Mouse (Mus musculus) urinary bladder, postnatal 4 days (tissue): Measurements from ENCODE around the gene Crybg1.
"Not testable (repeated sequence)": the region's sequence is repeated elsewhere in the genome, so short reads cannot be mapped to it uniquely, and the experiment has no call there.

Source experiments
- DNase-seq, 2 experiments: peaks; one replicate each; pipeline ENCODE4 v3.0.0; 2021 to 2022; ENCODE audit warnings: low spot score in 2 of 2

The Crybg1 gene

GRCm38 (mm10) chr10:44005677-44006641 lies 142.7 kb downstream of the Crybg1 start:
- DNase-seq, result peak in 1 of 2 experiments; percentile 36

- peak in 1 of 2 experiments; percentile 27 for DNase-seq
Measured at GRCm38 (mm10) chr10:44004221-44004751, 144.4 kb downstream of the Crybg1 start.

GRCm38 (mm10) chr10:44003551-44004151 lies 145.0 kb downstream of the Crybg1 start:
- peak; percentile 38 to 63 for DNase-seq

GRCm38 (mm10) chr10:44002995-44003524 lies 145.6 kb downstream of the Crybg1 start:
- DNase-seq, result no peak

- DNase-seq, result no peak
Measured at GRCm38 (mm10) chr10:44002004-44002940, 146.4 kb downstream of the Crybg1 start.

GRCm38 (mm10) chr10:44000156-44000865 lies 148.3 kb downstream of the Crybg1 start:
- DNase-seq, result no peak

- DNase-seq, result no peak
Measured at GRCm38 (mm10) chr10:43998503-43999082, 150.1 kb downstream of the Crybg1 start.

GRCm38 (mm10) chr10:43998023-43998422 lies 150.6 kb downstream of the Crybg1 start:
- no peak for DNase-seq

GRCm38 (mm10) chr10:43997276-43997675 lies 151.4 kb downstream of the Crybg1 start:
- no peak for DNase-seq

- DNase-seq, result no peak
Measured at GRCm38 (mm10) chr10:43995858-43996650, 152.6 kb downstream of the Crybg1 start.

GRCm38 (mm10) chr10:43993198-43993597 lies 155.5 kb downstream of the Crybg1 start:
- no peak for DNase-seq

GRCm38 (mm10) chr10:43992506-43992905 lies 156.1 kb downstream of the Crybg1 start:
- no peak for DNase-seq

GRCm38 (mm10) chr10:43991268-43991667 lies 157.4 kb downstream of the Crybg1 start:
- no peak for DNase-seq

GRCm38 (mm10) chr10:43983866-43984265 lies 164.8 kb downstream of the Crybg1 start:
- no peak for DNase-seq

- DNase-seq, result no peak
Measured at GRCm38 (mm10) chr10:43983241-43983640, 165.4 kb downstream of the Crybg1 start.

- DNase-seq, result no peak
Measured at GRCm38 (mm10) chr10:43982470-43982869, 166.2 kb downstream of the Crybg1 start.

- not testable (repeated sequence) for DNase-seq
Measured at GRCm38 (mm10) chr10:43980742-43981141, 167.9 kb downstream of the Crybg1 start.

GRCm38 (mm10) chr10:43980080-43980479 lies 168.6 kb downstream of the Crybg1 start:
- DNase-seq, result no peak

GRCm38 (mm10) chr10:43977353-43977752 lies 171.3 kb downstream of the Crybg1 start:
- no peak for DNase-seq
